Mouse (Mus musculus) neural tube, embryonic 13.5 days (tissue): ENCODE data around the gene Apba2. TPM values are rescaled to one million over a fixed set of nuclear protein-coding genes. Genes with fewer than 3 reads are reported as not detected.
A peak's percentile ranks its signal among the peaks of the same experiment; 100 is the strongest.

Source experiments
- ATAC-seq: fragments of 200-750 bp; cut with Nextera tagmentation; 2 replicates; pipeline ENCODE4 v1.8.0; 2017; ENCODE audit warnings: low read depth, mild to moderate bottlenecking, moderate TSS enrichment, moderate library complexity
- H3K27ac ChIP-seq: fragments of 300-500 bp; sonication (generic); replicated peaks from 2 replicates; pipeline ENCODE4 v1.5.1; 2015; ENCODE audit warnings: moderate library complexity, mild to moderate bottlenecking, inconsistent platforms
- H3K27me3 ChIP-seq: fragments of 300-500 bp; sonication (generic); 2 replicates; pipeline ENCODE4 v1.6.1; 2015; ENCODE audit warnings: mild to moderate bottlenecking, inconsistent platforms
- H3K36me3 ChIP-seq: fragments of 300-500 bp; sonication (generic); 2 replicates; pipeline ENCODE4 v1.6.1; 2015; ENCODE audit warnings: mild to moderate bottlenecking, inconsistent platforms
- H3K4me1 ChIP-seq: fragments of 300-500 bp; sonication (generic); replicated peaks from 2 replicates; pipeline ENCODE4 v1.6.1; 2015; ENCODE audit warnings: inconsistent platforms
- H3K4me2 ChIP-seq: fragments of 300-500 bp; sonication (generic); 2 replicates; pipeline ENCODE4 v1.6.1; 2015; ENCODE audit warnings: inconsistent platforms, mild to moderate bottlenecking, moderate library complexity
- H3K4me3 ChIP-seq: fragments of 300-500 bp; sonication (generic); 2 replicates; pipeline ENCODE4 v1.5.1; 2015; ENCODE audit warnings: mild to moderate bottlenecking, inconsistent platforms
- H3K9ac ChIP-seq: fragments of 300-500 bp; sonication (generic); 2 replicates; pipeline ENCODE4 v1.6.1; 2015; ENCODE audit warnings: moderate library complexity, mild to moderate bottlenecking, inconsistent platforms
- H3K9me3 ChIP-seq: fragments of 300-500 bp; sonication (generic); 2 replicates; pipeline ENCODE4 v1.6.1; 2016; ENCODE audit warnings: inconsistent platforms
- WGBS: fragments of 180-500 bp; shearing (Covaris S2); methylation state at CpG from one replicate; pipeline ENCODE4 v1.1.7; 2015; 5-methylcytosine and 5-hydroxymethylcytosine counted together
- polyA plus RNA-seq: library from polyadenylated mRNA; unstranded; fragments of >200 nt; fragmentation: Nextera tagmentation; extraction: Ambion mirVana; gene quantifications from 2 replicates; pipeline ENCODE4 v1.2.1, GENCODE M21; 2015

The Apba2 gene
- polyA plus RNA-seq, 1 experiment from 2014 or later = 141 TPM

GRCm38 (mm10) chr7:64610875-64611274, 109.4 kb downstream of the Apba2 start:
- ATAC-seq = no peak
- Histone ChIP-seq H3K9me3 (no peaks in the 10 kb centered on the region), H3K27ac (no peak overlapping the region), H3K4me3 (no peak overlapping the region), H3K4me1 (no peaks in the 10 kb centered on the region), H3K36me3 (0 out of 2 replicates have a peak, but pooled peaks cover 4% of the 10 kb centered on the region), H3K27me3 (no peaks in the 10 kb centered on the region), H3K4me2 (no peak overlapping the region), H3K9ac (no peak overlapping the region)
- WGBS = 65% methylated on average over 4 of the region's 4 CpGs

- 94% methylated on average over 4 of the region's 4 CpGs for WGBS
- Histone ChIP-seq H3K4me1 (peaks cover 18% of the 10 kb centered on the region), H3K9me3 (no peaks in the 10 kb centered on the region), H3K27me3 (no peaks in the 10 kb centered on the region), H3K9ac (no peak overlapping the region), H3K4me2 (no peak overlapping the region), H3K27ac (no peak overlapping the region), H3K36me3 (no peaks in the 10 kb centered on the region), H3K4me3 (no peak overlapping the region)
- ATAC-seq = no peak
Observed at GRCm38 (mm10) chr7:64619261-64619660, 117.8 kb downstream of the Apba2 start.

- Histone ChIP-seq H3K4me3 (no peak overlapping the region), H3K4me2 (no peak overlapping the region), H3K4me1 (peaks cover 52% of the 10 kb centered on the region), H3K27ac (peak overlapping the region; percentile 52; the same call in 1 of the 2 replicates), H3K9ac (no peak overlapping the region), H3K36me3 (no peaks in the 10 kb centered on the region), H3K27me3 (no peaks in the 10 kb centered on the region), H3K9me3 (no peaks in the 10 kb centered on the region)
- peak; percentile 67 for ATAC-seq
- WGBS = 24% methylated on average over 8 of the region's 8 CpGs
Observed at GRCm38 (mm10) chr7:64626494-64626893, 125.0 kb downstream of the Apba2 start.

GRCm38 (mm10) chr7:64627972-64628655, 126.6 kb downstream of the Apba2 start:
- Histone ChIP-seq H3K36me3 (no peaks in the 10 kb centered on the region), H3K9ac (no peak overlapping the region), H3K27me3 (no peaks in the 10 kb centered on the region), H3K9me3 (no peaks in the 10 kb centered on the region), H3K27ac (peak overlapping the region; percentile 28), H3K4me1 (peaks cover 68% of the 10 kb centered on the region), H3K4me3 (no peak overlapping the region), H3K4me2 (no peak overlapping the region)
- no peak for ATAC-seq
- WGBS = 50% methylated on average over 8 of the region's 8 CpGs

GRCm38 (mm10) chr7:64630697-64631096, 129.2 kb downstream of the Apba2 start:
- no peaks in the 10 kb centered on the region for H3K27me3 ChIP-seq
- no peaks in the 10 kb centered on the region for H3K36me3 ChIP-seq
- no peaks in the 10 kb centered on the region for H3K9me3 ChIP-seq
- H3K4me3 ChIP-seq = no peak overlapping the region
- ATAC-seq = no peak
- 72% methylated on average over 6 of the region's 6 CpGs for WGBS
- peaks cover 77% of the 10 kb centered on the region for H3K4me1 ChIP-seq
- H3K27ac ChIP-seq = peak overlapping the region; percentile 57
- no peak overlapping the region for H3K4me2 ChIP-seq
- H3K9ac ChIP-seq = no peak overlapping the region

GRCm38 (mm10) chr7:64631131-64631530, 129.6 kb downstream of the Apba2 start:
- no peak overlapping the region for H3K4me2 ChIP-seq
- H3K27me3 ChIP-seq = no peaks in the 10 kb centered on the region
- no peak for ATAC-seq
- H3K36me3 ChIP-seq = no peaks in the 10 kb centered on the region
- 51% methylated on average over 6 of the region's 6 CpGs for WGBS
- no peak overlapping the region for H3K9ac ChIP-seq
- no peaks in the 10 kb centered on the region for H3K9me3 ChIP-seq
- peak overlapping the region; percentile 57 for H3K27ac ChIP-seq
- no peak overlapping the region for H3K4me3 ChIP-seq
- H3K4me1 ChIP-seq = peaks cover 73% of the 10 kb centered on the region

- no peak overlapping the region for H3K9ac ChIP-seq
- WGBS = 49% methylated on average over 6 of the region's 6 CpGs
- peaks cover 69% of the 10 kb centered on the region for H3K4me1 ChIP-seq
- H3K4me2 ChIP-seq = no peak overlapping the region
- H3K36me3 ChIP-seq = 0 out of 2 replicates have a peak, but pooled peaks cover 2% of the 10 kb centered on the region
- H3K9me3 ChIP-seq = no peaks in the 10 kb centered on the region
- peak overlapping the region; percentile 57 for H3K27ac ChIP-seq
- no peaks in the 10 kb centered on the region for H3K27me3 ChIP-seq
- no peak overlapping the region for H3K4me3 ChIP-seq
- no peak for ATAC-seq
Observed at GRCm38 (mm10) chr7:64631781-64632351, 130.4 kb downstream of the Apba2 start.

- H3K9ac ChIP-seq = no peak overlapping the region
- 0 out of 2 replicates have a peak, but pooled peaks cover 3% of the 10 kb centered on the region for H3K36me3 ChIP-seq
- no peaks in the 10 kb centered on the region for H3K9me3 ChIP-seq
- H3K27me3 ChIP-seq = no peaks in the 10 kb centered on the region
- H3K4me2 ChIP-seq = no peak overlapping the region
- H3K4me1 ChIP-seq = peaks cover 61% of the 10 kb centered on the region
- WGBS = 65% methylated on average over 4 of the region's 4 CpGs
- H3K27ac ChIP-seq = peak overlapping the region; percentile 49
- no peak for ATAC-seq
- H3K4me3 ChIP-seq = no peak overlapping the region
Observed at GRCm38 (mm10) chr7:64633182-64633581, 131.7 kb downstream of the Apba2 start.

- H3K4me1 ChIP-seq = peaks cover 54% of the 10 kb centered on the region
- ATAC-seq = no peak
Observed at GRCm38 (mm10) chr7:64633916-64634315, 132.4 kb downstream of the Apba2 start.

GRCm38 (mm10) chr7:64634482-64634881, 133.0 kb downstream of the Apba2 start:
- H3K27me3 ChIP-seq = no peaks in the 10 kb centered on the region
- H3K4me3 ChIP-seq = no peak overlapping the region
- 0 out of 2 replicates have a peak overlapping the region, but pooled peaks have one; percentile 1 for H3K27ac ChIP-seq
- no peak for ATAC-seq
- 0 out of 2 replicates have a peak, but pooled peaks cover 3% of the 10 kb centered on the region for H3K36me3 ChIP-seq
- H3K4me1 ChIP-seq = peaks cover 57% of the 10 kb centered on the region
- no peak overlapping the region for H3K9ac ChIP-seq
- H3K9me3 ChIP-seq = no peaks in the 10 kb centered on the region
- no peak overlapping the region for H3K4me2 ChIP-seq

More at GRCm38 (mm10) chr7:64633916-64634315, 132.4 kb downstream of the Apba2 start:
- H3K4me3 ChIP-seq = no peak overlapping the region
- WGBS = 80% methylated on average over 5 of the region's 5 CpGs
- H3K9me3 ChIP-seq = no peaks in the 10 kb centered on the region
- no peaks in the 10 kb centered on the region for H3K27me3 ChIP-seq
- 0 out of 2 replicates have a peak, but pooled peaks cover 3% of the 10 kb centered on the region for H3K36me3 ChIP-seq
- no peak overlapping the region for H3K4me2 ChIP-seq
- peak overlapping the region; percentile 1; the same call in 1 of the 2 replicates for H3K27ac ChIP-seq
- no peak overlapping the region for H3K9ac ChIP-seq

GRCm38 (mm10) chr7:64638922-64639321, 137.4 kb downstream of the Apba2 start:
- Histone ChIP-seq H3K9me3 (no peaks in the 10 kb centered on the region), H3K9ac (no peak overlapping the region), H3K4me1 (peaks cover 22% of the 10 kb centered on the region), H3K4me2 (no peak overlapping the region), H3K4me3 (no peak overlapping the region), H3K27me3 (no peaks in the 10 kb centered on the region), H3K36me3 (0 out of 2 replicates have a peak, but pooled peaks cover 3% of the 10 kb centered on the region), H3K27ac (no peak overlapping the region)
- no peak for ATAC-seq
- 61% methylated on average over 4 of the region's 4 CpGs for WGBS

- 85% methylated on average over 3 of the region's 3 CpGs for WGBS
- Histone ChIP-seq H3K4me1 (0 out of 2 replicates have a peak, but pooled peaks cover 14% of the 10 kb centered on the region), H3K4me2 (no peak overlapping the region), H3K9me3 (no peaks in the 10 kb centered on the region), H3K27ac (no peak overlapping the region), H3K9ac (no peak overlapping the region), H3K4me3 (no peak overlapping the region), H3K27me3 (no peaks in the 10 kb centered on the region), H3K36me3 (0 out of 2 replicates have a peak, but pooled peaks cover 3% of the 10 kb centered on the region)
- no peak for ATAC-seq
Observed at GRCm38 (mm10) chr7:64640651-64641050, 139.1 kb downstream of the Apba2 start.
